9 mouse cellular contexts compared by ENCODE assay signal in genomic region chr11:68004191-68004590, GRCm38 (mm10). TPM values are rescaled to one million over a fixed set of nuclear protein-coding genes. Genes with fewer than 3 reads are reported as not detected.
DNase-seq lines count a peak whose midpoint lies in the region; ATAC-seq and TF ChIP-seq lines count a peak whose summit lies in the region.
"Had no signal": no experiment of that assay in that cellular context is flagged by ENCODE, and none has a peak within 500 bp of the region (broad histone marks: within the 10 kb centered on the region; RNA-seq: fewer than 3 reads in every experiment).

No protein-coding gene starts in this region.

- no peak overlapping the region for H3K4me3 ChIP-seq in forebrain, embryonic 10.5 days
- no peak overlapping the region for H3K4me3 ChIP-seq in forebrain, embryonic 16.5 days (replicated peaks; ENCODE audit: low read length)
- no peak overlapping the region for H3K4me3 ChIP-seq in cortical plate, adult 2 months (ENCODE audit: insufficient read depth, low read length)
- H3K4me3 ChIP-seq: lung, embryonic 15.5 days had no signal

- no peak for TF ChIP-seq POLR2A in cortical plate, adult 2 months (IDR thresholded peaks at IDR 0.05; ENCODE audit: extremely low read depth, insufficient read depth, low read length)

- H3K27me3 ChIP-seq in forebrain, embryonic 10.5 days (ENCODE audit: poor library complexity, severe bottlenecking), result no peaks in the 10 kb centered on the region
- H3K27me3 ChIP-seq in forebrain, embryonic 16.5 days (replicated peaks; ENCODE audit: control insufficient read depth, insufficient read depth, low read length), result no peaks in the 10 kb centered on the region
- no peaks in the 10 kb centered on the region for H3K27me3 ChIP-seq in splenic B cell, adult 2 months (ENCODE audit: control insufficient read depth, insufficient read depth, low read length, poor library complexity, severe bottlenecking)
- H3K27me3 ChIP-seq: lung, embryonic 15.5 days had no signal

- peak; percentile 95 for TF ChIP-seq CTCF in cortical plate, adult 2 months (IDR thresholded peaks at IDR 0.05; ENCODE audit: extremely low read depth, insufficient read depth, low read length)

- intact Hi-C loops in heart, postnatal 10 days (cut with DNase I), result loop anchor here (5.0 kb wide), 1 partner anchor 208 kb away; no protein-coding TSS in a partner anchor

- H3K4me1 ChIP-seq in forebrain, embryonic 10.5 days, result peaks cover 31% of the 10 kb centered on the region
- no peaks in the 10 kb centered on the region for H3K4me1 ChIP-seq in forebrain, embryonic 16.5 days (replicated peaks; ENCODE audit: control insufficient read depth, insufficient read depth, low read length)
- peaks cover 3% of the 10 kb centered on the region; the same call in 1 of the 2 replicates for H3K4me1 ChIP-seq in cortical plate, adult 2 months (ENCODE audit: control insufficient read depth, insufficient read depth, low read length)

- DNase-seq in forebrain, embryonic 10.5 days (ENCODE audit: extremely low spot score, low spot score), result peak; percentile 65
- DNase-seq in adrenal gland, adult (ENCODE audit: inconsistent age in 2 of 2, low spot score in 1 of 2), result peak; percentile 42 to 88
- peak; percentile 78 to 86 for DNase-seq in heart, postnatal 10 days
- DNase-seq in layer of hippocampus, postnatal 25 days (ENCODE audit: extremely low spot score in 1 of 2, low spot score in 1 of 2), result peak; percentile 68 to 85
- DNase-seq in splenic B cell, adult 2 months (ENCODE audit: low read depth, low spot score), result peak; percentile 60

- no peaks in the 10 kb centered on the region for H3K36me3 ChIP-seq in forebrain, embryonic 10.5 days (replicated peaks)
- H3K36me3 ChIP-seq in forebrain, embryonic 16.5 days (ENCODE audit: control insufficient read depth, insufficient read depth), result no peaks in the 10 kb centered on the region
- peaks cover 3% of the 10 kb centered on the region; the same call in 1 of the 2 replicates for H3K36me3 ChIP-seq in splenic B cell, adult 2 months (ENCODE audit: control insufficient read depth, insufficient read depth, low read length, poor library complexity, severe bottlenecking)
- H3K36me3 ChIP-seq: lung, embryonic 15.5 days had no signal

- no peak overlapping the region for H3K27ac ChIP-seq in forebrain, embryonic 10.5 days
- no peak overlapping the region for H3K27ac ChIP-seq in forebrain, embryonic 16.5 days (ENCODE audit: low read length)
- H3K27ac ChIP-seq in cortical plate, adult 2 months (ENCODE audit: insufficient read depth, low read length), result no peak overlapping the region
- H3K27ac ChIP-seq: lung, embryonic 15.5 days had no signal

- H3K4me2 ChIP-seq in forebrain, embryonic 16.5 days (ENCODE audit: low read length), result no peak overlapping the region
- H3K4me2 ChIP-seq: lung, embryonic 15.5 days had no signal

- 21% methylated on average over 6 of the region's 6 CpGs for WGBS in forebrain, embryonic 10.5 days
- WGBS in forebrain, embryonic 16.5 days, result 17% methylated on average over 6 of the region's 6 CpGs

- no peak for ATAC-seq in forebrain, embryonic 16.5 days
- ATAC-seq in megakaryocyte-erythroid progenitor cell, adult 5-6 weeks (replicated peaks; ENCODE audit: low FRiP score, low TSS enrichment, poor library complexity, severe bottlenecking), result peak; percentile 90

- no peaks in the 10 kb centered on the region for H3K9me3 ChIP-seq in forebrain, embryonic 10.5 days
- H3K9me3 ChIP-seq in forebrain, embryonic 16.5 days (ENCODE audit: control insufficient read depth, low read length), result no peaks in the 10 kb centered on the region
- H3K9me3 ChIP-seq: lung, embryonic 15.5 days had no signal

- H3K9ac ChIP-seq in forebrain, embryonic 16.5 days (replicated peaks; ENCODE audit: low read depth, low read length), result no peak overlapping the region
- H3K9ac ChIP-seq: lung, embryonic 15.5 days had no signal

RNA-seq across cellular contexts. Expression of gene Stx8, which starts 38.2 kb away (rescaled TPM):
- 46.8 and 47.2 TPM in 2 replicates for polyA plus RNA-seq in forebrain, embryonic 10.5 days (2016; fragmentation: Nextera tagmentation; extraction: Ambion mirVana)
- polyA plus RNA-seq in forebrain, embryonic 16.5 days (2015; fragmentation: Nextera tagmentation; extraction: Ambion mirVana), result 66.6 and 68.2 TPM in 2 replicates
- polyA plus RNA-seq in cortical plate, adult 2 months (2012; rRNA removed), result 34.7 TPM in 2 replicates
- total RNA-seq in heart, postnatal 10 days (2021), result 10 to 100 TPM; 30.1 to 31.8 TPM
- total RNA-seq in layer of hippocampus, postnatal 25 days (2021), result 10 to 100 TPM; 34.4 to 36.5 TPM
- 7.6 and 22.8 TPM in 2 replicates for total RNA-seq in megakaryocyte-erythroid progenitor cell, adult 5-6 weeks (2014; fragmentation: Nextera tagmentation)
- total RNA-seq in megakaryocyte-erythroid progenitor cell, adult 5-6 weeks (2017), result 29.6 and 34.6 TPM in 2 replicates

RNA-seq across cellular contexts. Expression of gene Cfap52, which starts 38.7 kb away (rescaled TPM):
- 0.57 and 0.74 TPM in 2 replicates for polyA plus RNA-seq in forebrain, embryonic 10.5 days (2016; fragmentation: Nextera tagmentation; extraction: Ambion mirVana)
- 1.8 and 2.3 TPM in 2 replicates for polyA plus RNA-seq in forebrain, embryonic 16.5 days (2015; fragmentation: Nextera tagmentation; extraction: Ambion mirVana)
- 0.89 and 1.4 TPM in 2 replicates for polyA plus RNA-seq in cortical plate, adult 2 months (2012; rRNA removed)
- total RNA-seq in heart, postnatal 10 days (2021), result not detected
- total RNA-seq in layer of hippocampus, postnatal 25 days (2021), result under 1 TPM; 0.87 to 0.94 TPM
- not detected in 2 replicates for total RNA-seq in megakaryocyte-erythroid progenitor cell, adult 5-6 weeks (2014; fragmentation: Nextera tagmentation)
- total RNA-seq in megakaryocyte-erythroid progenitor cell, adult 5-6 weeks (2017), result not detected in 2 replicates
